Mouse (Mus musculus) heart, embryonic 13.5 days (tissue): Measurements from ENCODE around the gene Icosl. TPM values are rescaled to one million over a fixed set of nuclear protein-coding genes. Genes with fewer than 3 reads are reported as not detected.
A peak's percentile ranks its signal among the peaks of the same experiment; 100 is the strongest.
"Not testable (repeated sequence)": the region's sequence is repeated elsewhere in the genome, so short reads cannot be mapped to it uniquely, and the experiment has no call there.

Experiments
- ATAC-seq: fragments of 200-750 bp; cut with Nextera tagmentation; 2 replicates; pipeline ENCODE4 v1.8.0; 2017; ENCODE audit warnings: moderate TSS enrichment; ENCODE audit not compliant: insufficient number of reproducible peaks, low FRiP score, low TSS enrichment; ENCODE audit errors: extremely low read depth
- H3K27ac ChIP-seq: fragments of 300-500 bp; sonication (generic); replicated peaks from 2 replicates; pipeline ENCODE4 v1.5.1; 2015; ENCODE audit warnings: moderate library complexity, mild to moderate bottlenecking, inconsistent platforms
- H3K27me3 ChIP-seq: fragments of 300-500 bp; sonication (generic); replicated peaks from 2 replicates; pipeline ENCODE4 v1.6.1; 2015; ENCODE audit warnings: mild to moderate bottlenecking, inconsistent platforms
- H3K36me3 ChIP-seq: fragments of 300-500 bp; sonication (generic); 2 replicates; pipeline ENCODE4 v1.6.1; 2015; ENCODE audit warnings: mild to moderate bottlenecking, inconsistent platforms
- H3K4me1 ChIP-seq: fragments of 300-500 bp; sonication (generic); 2 replicates; pipeline ENCODE4 v1.6.1; 2015; ENCODE audit warnings: inconsistent platforms
- H3K4me2 ChIP-seq: fragments of 300-500 bp; sonication (generic); 2 replicates; pipeline ENCODE4 v1.6.1; 2015; ENCODE audit warnings: inconsistent platforms, mild to moderate bottlenecking, moderate library complexity
- H3K4me3 ChIP-seq: fragments of 300-500 bp; sonication (generic); 2 replicates; pipeline ENCODE4 v1.5.1; 2015; ENCODE audit warnings: moderate library complexity, mild to moderate bottlenecking, inconsistent platforms
- H3K9ac ChIP-seq: fragments of 300-500 bp; sonication (generic); 2 replicates; pipeline ENCODE4 v1.6.1; 2015; ENCODE audit warnings: inconsistent platforms, mild to moderate bottlenecking, moderate library complexity
- H3K9me3 ChIP-seq: fragments of 300-500 bp; sonication (generic); 2 replicates; pipeline ENCODE4 v1.6.1; 2016; ENCODE audit warnings: inconsistent platforms
- WGBS: fragments of 180-500 bp; shearing (Covaris S2); methylation state at CpG from one replicate; pipeline ENCODE4 v1.1.7; 2015; ENCODE audit warnings: mixed read lengths; 5-methylcytosine and 5-hydroxymethylcytosine counted together
- polyA plus RNA-seq: library from polyadenylated mRNA; unstranded; fragments of >200 nt; fragmentation: Nextera tagmentation; extraction: Ambion mirVana; gene quantifications from 2 replicates; pipeline ENCODE4 v1.2.1, GENCODE M21; 2015

The Icosl gene
- polyA plus RNA-seq, 1 experiment from 2014 or later = 1.8 TPM

GRCm38 (mm10) chr10:78095221-78095620 lies 26.1 kb downstream of the Icosl start:
- no peak overlapping the region for H3K4me2 ChIP-seq
- no peak overlapping the region for H3K9ac ChIP-seq
- H3K27me3 ChIP-seq = peaks cover 14% of the 10 kb centered on the region; the same call in 1 of the 2 replicates
- H3K9me3 ChIP-seq = no peaks in the 10 kb centered on the region
- ATAC-seq = no peak
- H3K4me3 ChIP-seq = no peak overlapping the region
- H3K4me1 ChIP-seq = no peaks in the 10 kb centered on the region
- no peaks in the 10 kb centered on the region for H3K36me3 ChIP-seq
- H3K27ac ChIP-seq = no peak overlapping the region

GRCm38 (mm10) chr10:78095954-78096931 lies 27.1 kb downstream of the Icosl start:
- H3K4me1 ChIP-seq = peaks cover 3% of the 10 kb centered on the region
- no peaks in the 10 kb centered on the region for H3K36me3 ChIP-seq
- H3K9me3 ChIP-seq = no peaks in the 10 kb centered on the region
- whole genome bisulfite sequencing = 72% methylated on average over 5 of the region's 5 CpGs
- ATAC-seq = no peak
- peaks cover 11% of the 10 kb centered on the region; the same call in 1 of the 2 replicates for H3K27me3 ChIP-seq
- no peak overlapping the region for H3K4me2 ChIP-seq
- H3K27ac ChIP-seq = no peak overlapping the region
- H3K9ac ChIP-seq = no peak overlapping the region
- no peak overlapping the region for H3K4me3 ChIP-seq

GRCm38 (mm10) chr10:78099860-78100259 lies 30.8 kb downstream of the Icosl start:
- H3K4me2 ChIP-seq = not testable (repeated sequence)

GRCm38 (mm10) chr10:78100989-78101780 lies 32.1 kb downstream of the Icosl start:
- Histone ChIP-seq H3K9me3 (no peaks in the 10 kb centered on the region), H3K36me3 (no peaks in the 10 kb centered on the region), H3K4me1 (peaks cover 11% of the 10 kb centered on the region), H3K9ac (no peak overlapping the region), H3K4me3 (peak overlapping the region; percentile 33), H3K27ac (no peak overlapping the region), H3K27me3 (0 out of 2 replicates have a peak, but pooled peaks cover 4% of the 10 kb centered on the region), H3K4me2 (peak overlapping the region; percentile 65)
- WGBS = 12% methylated on average over 16 of the region's 16 CpGs
- no peak for ATAC-seq

More at GRCm38 (mm10) chr10:78099860-78100259, 30.8 kb downstream of the Icosl start:
- not testable (repeated sequence) for H3K27me3 ChIP-seq, H3K9me3 ChIP-seq, H3K36me3 ChIP-seq, H3K9ac ChIP-seq, ATAC-seq, H3K27ac ChIP-seq, H3K4me3 ChIP-seq
- peaks cover 11% of the 10 kb centered on the region for H3K4me1 ChIP-seq

- Histone ChIP-seq H3K4me2 (no peak overlapping the region), H3K9me3 (peaks cover 3% of the 10 kb centered on the region; the same call in 1 of the 2 replicates), H3K4me3 (no peak overlapping the region), H3K36me3 (no peaks in the 10 kb centered on the region), H3K27me3 (0 out of 2 replicates have a peak, but pooled peaks cover 4% of the 10 kb centered on the region), H3K27ac (no peak overlapping the region), H3K4me1 (peaks cover 11% of the 10 kb centered on the region), H3K9ac (no peak overlapping the region)
- no peak for ATAC-seq
- 66% methylated on average over 11 of the region's 11 CpGs for WGBS
Measured at GRCm38 (mm10) chr10:78104555-78105490, 35.7 kb downstream of the Icosl start.

GRCm38 (mm10) chr10:78105548-78105947 lies 36.4 kb downstream of the Icosl start:
- 0 out of 2 replicates have a peak, but pooled peaks cover 4% of the 10 kb centered on the region for H3K27me3 ChIP-seq
- peaks cover 3% of the 10 kb centered on the region; the same call in 1 of the 2 replicates for H3K9me3 ChIP-seq
- no peak overlapping the region for H3K9ac ChIP-seq
- H3K4me2 ChIP-seq = no peak overlapping the region
- H3K36me3 ChIP-seq = no peaks in the 10 kb centered on the region
- no peak overlapping the region for H3K27ac ChIP-seq
- no peak for ATAC-seq
- H3K4me3 ChIP-seq = no peak overlapping the region
- WGBS = 74% methylated on average over 12 of the region's 12 CpGs
- peaks cover 11% of the 10 kb centered on the region for H3K4me1 ChIP-seq

GRCm38 (mm10) chr10:78114521-78115092 lies 45.5 kb downstream of the Icosl start:
- WGBS = 71% methylated on average over 4 of the region's 4 CpGs
- no peak for ATAC-seq

GRCm38 (mm10) chr10:78115153-78115552 lies 46.1 kb downstream of the Icosl start:
- WGBS = 58% methylated on average over 2 of the region's 2 CpGs
- no peaks in the 10 kb centered on the region for H3K36me3 ChIP-seq
- no peaks in the 10 kb centered on the region for H3K27me3 ChIP-seq
- no peak overlapping the region for H3K27ac ChIP-seq
- no peak overlapping the region for H3K4me2 ChIP-seq
- no peaks in the 10 kb centered on the region for H3K4me1 ChIP-seq
- H3K4me3 ChIP-seq = no peak overlapping the region
- ATAC-seq = no peak
- H3K9me3 ChIP-seq = 0 out of 2 replicates have a peak, but pooled peaks cover 4% of the 10 kb centered on the region
- H3K9ac ChIP-seq = no peak overlapping the region

More at GRCm38 (mm10) chr10:78114521-78115092, 45.5 kb downstream of the Icosl start:
- H3K4me1 ChIP-seq = no peaks in the 10 kb centered on the region
- no peak overlapping the region for H3K4me3 ChIP-seq
- no peak overlapping the region for H3K4me2 ChIP-seq
- 0 out of 2 replicates have a peak, but pooled peaks cover 4% of the 10 kb centered on the region for H3K9me3 ChIP-seq
- no peak overlapping the region for H3K9ac ChIP-seq
- H3K36me3 ChIP-seq = no peaks in the 10 kb centered on the region
- no peaks in the 10 kb centered on the region for H3K27me3 ChIP-seq
- no peak overlapping the region for H3K27ac ChIP-seq

- no peaks in the 10 kb centered on the region for H3K27me3 ChIP-seq
- peaks cover 6% of the 10 kb centered on the region for H3K4me1 ChIP-seq
- H3K36me3 ChIP-seq = no peaks in the 10 kb centered on the region
- ATAC-seq = no peak
- no peak overlapping the region for H3K27ac ChIP-seq
- no peak overlapping the region for H3K9ac ChIP-seq
- no peak overlapping the region for H3K4me2 ChIP-seq
- 0 out of 2 replicates have a peak, but pooled peaks cover 4% of the 10 kb centered on the region for H3K9me3 ChIP-seq
- H3K4me3 ChIP-seq = no peak overlapping the region
- WGBS = 85% methylated on average over 4 of the region's 4 CpGs
Measured at GRCm38 (mm10) chr10:78119422-78119821, 50.3 kb downstream of the Icosl start.

- 26% methylated on average over 6 of the region's 6 CpGs for WGBS
- H3K36me3 ChIP-seq, ATAC-seq: not testable (repeated sequence)
Measured at GRCm38 (mm10) chr10:78124137-78124536, 55.0 kb downstream of the Icosl start.

More at GRCm38 (mm10) chr10:78124137-78124536, 55.0 kb downstream of the Icosl start:
- not testable (repeated sequence) for H3K4me3 ChIP-seq, H3K27me3 ChIP-seq, H3K9me3 ChIP-seq, H3K27ac ChIP-seq, H3K4me1 ChIP-seq
- Histone ChIP-seq H3K4me2 (peak overlapping the region; percentile 16; the same call in 1 of the 2 replicates), H3K9ac (0 out of 2 replicates have a peak overlapping the region, but pooled peaks have one; percentile 14)
